Mouse (Mus musculus) brain, adult 2 months (tissue): ENCODE measurements around the gene Reg2.
"Not testable (repeated sequence)": the region's sequence is repeated elsewhere in the genome, so short reads cannot be mapped to it uniquely, and the experiment has no call there.

Experiments used
- DNase-seq: peaks from one replicate; pipeline ENCODE4 v3.0.0; 2011; ENCODE audit warnings: low read depth, low spot score

Reg2 gene

GRCm38 (mm10) chr6:78395323-78395722 is at the start of gene Reg2:
Reg2 (plus strand) TSS chr6:78395623.
- DNase-seq: not testable (repeated sequence)

DNA sequence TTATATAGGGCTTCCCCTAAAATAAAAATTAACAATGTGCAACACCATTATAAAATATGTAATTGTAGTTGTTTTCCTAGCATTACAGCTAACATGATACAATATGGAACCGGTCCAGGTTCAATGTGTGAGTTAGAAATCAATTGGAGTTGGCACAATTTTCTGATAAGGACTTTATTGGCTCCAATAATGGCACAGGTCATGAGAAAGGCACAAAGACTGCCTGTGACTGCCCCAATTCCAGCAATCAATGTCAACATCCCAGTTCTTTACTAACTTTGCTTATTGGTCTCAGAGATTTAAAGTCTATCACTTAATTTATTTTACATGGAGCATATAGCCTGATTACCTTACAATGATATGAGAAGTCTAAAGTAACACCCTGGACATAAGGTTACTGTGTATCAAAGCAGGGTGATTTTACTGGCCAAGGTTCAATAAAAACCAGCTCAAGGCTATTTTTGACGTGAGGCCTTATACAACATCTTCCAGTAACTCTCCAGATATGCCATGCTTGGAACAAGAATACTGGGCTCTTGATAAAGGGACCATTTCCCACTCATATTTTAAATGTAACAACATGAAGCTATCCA is 33.4 kb upstream of the Reg2 start:
- no peak for DNase-seq

DNA sequence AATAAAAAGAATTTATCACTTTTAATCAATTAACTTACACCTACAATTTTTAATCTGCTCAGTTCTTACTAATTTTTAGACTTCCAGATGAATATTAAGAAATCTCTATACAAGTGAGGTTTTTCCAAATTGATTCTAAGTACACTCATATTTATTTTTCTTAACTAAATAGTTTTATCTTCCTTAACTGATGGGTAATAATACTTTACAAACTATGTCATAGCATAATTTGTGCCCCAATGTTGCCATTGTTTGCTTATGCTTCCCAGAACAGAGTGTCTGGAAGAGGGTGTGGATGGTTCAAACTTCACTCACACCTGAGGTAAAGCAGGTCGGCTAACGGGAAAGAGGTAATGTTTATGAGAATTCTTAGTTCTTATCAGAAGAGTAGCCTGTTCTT is 25.1 kb upstream of the Reg2 start, which contains the start of gene Reg3b:
TSS of gene Reg3b (plus strand) at position 301 of the 400 bp plus-strand sequence.
- DNase-seq: no peak

GRCm38 (mm10) chr6:78378765-78379164 is 16.7 kb upstream of the Reg2 start, which contains the start of gene Reg3d:
Reg3d (minus strand) TSS chr6:78378865.
- DNase-seq: no peak

GRCm38 (mm10) chr6:78380409-78380808 is 15.0 kb upstream of the Reg2 start, which contains the start of gene Reg3a:
Reg3a (plus strand) TSS chr6:78380709.
- no peak for DNase-seq

GRCm38 (mm10) chr6:78385609-78386008 is 9.8 kb upstream of the Reg2 start:
- no peak for DNase-seq

DNA sequence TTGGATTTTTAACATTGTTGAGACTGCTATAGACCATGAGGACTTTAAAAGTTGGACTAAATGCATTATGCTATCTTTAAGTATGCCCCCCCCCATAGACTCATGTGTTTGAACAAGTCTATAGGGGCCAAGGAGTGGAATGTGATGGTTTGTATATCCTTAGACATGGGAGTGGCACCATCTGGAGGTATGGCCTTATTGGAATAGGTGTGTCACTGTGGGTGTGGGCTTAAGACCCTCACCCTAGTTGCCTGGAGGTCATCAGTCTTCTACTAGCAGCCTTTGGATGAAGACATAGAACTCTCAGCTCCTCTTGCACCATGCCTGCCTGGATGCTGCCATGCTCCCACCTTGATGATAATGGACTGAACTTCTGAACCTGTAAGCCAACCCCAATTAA is 27.0 kb downstream of the Reg2 start, which contains the start of gene Reg1:
TSS of gene Reg1 (plus strand) at position 301 of the 400 bp plus-strand sequence.
- not testable (repeated sequence) for DNase-seq

GRCm38 (mm10) chr6:78425497-78425896 is 30.1 kb downstream of the Reg2 start:
- DNase-seq: no peak

- DNase-seq: no peak
Observed at GRCm38 (mm10) chr6:78447202-78447601, 51.8 kb downstream of the Reg2 start.

- no peak for DNase-seq
Observed at GRCm38 (mm10) chr6:78448409-78448808, 53.0 kb downstream of the Reg2 start.

- no peak for DNase-seq
Observed at GRCm38 (mm10) chr6:78452804-78453203, 57.4 kb downstream of the Reg2 start.
